Mouse (Mus musculus) kidney, postnatal 10 days (tissue): ENCODE measurements at regions not wholly inside any gene's neighbourhood (a gene's known extent, or its start where the extent isn't known, plus 50 kb on each side); places are given as distances from the start of the nearest gene placed in this dataset.

ENCODE experiments used
- DNase-seq: peaks from one replicate; pipeline ENCODE4 v3.0.0; 2021; ENCODE audit warnings: mixed read lengths

- no peak for DNase-seq
These were observed 1223.0 kb downstream of the Dnajb9 start for GRCm38 (mm10) chr12:42987018-42987606.

GRCm38 (mm10) chr12:42986505-42986904 lies 1223.6 kb downstream of the Dnajb9 start:
- no peak for DNase-seq

GRCm38 (mm10) chr12:42986096-42986495 lies 1224.0 kb downstream of the Dnajb9 start:
- no peak for DNase-seq

- DNase-seq: no peak
These were observed 1231.3 kb downstream of the Dnajb9 start for GRCm38 (mm10) chr12:42978828-42979227.

- peak; percentile 75 for DNase-seq
These were observed 1237.4 kb downstream of the Dnajb9 start for GRCm38 (mm10) chr12:42972766-42973165.

- no peak for DNase-seq
These were observed 1248.6 kb downstream of the Dnajb9 start for GRCm38 (mm10) chr12:42961535-42961934.

GRCm38 (mm10) chr12:42947961-42948360 lies 1262.2 kb downstream of the Dnajb9 start:
- DNase-seq: no peak

GRCm38 (mm10) chr12:42914374-42914773 lies 1295.8 kb downstream of the Dnajb9 start:
- DNase-seq: no peak
